Mouse (Mus musculus) MEL (cell line): Measurements from ENCODE around the gene Ston1. TPM values are rescaled to one million over a fixed set of nuclear protein-coding genes. Genes with fewer than 3 reads are reported as not detected.

Experiments used
- DNase-seq: peaks from one replicate; pipeline ENCODE4 v3.0.0; 2011; ENCODE audit warnings: low read depth, low spot score
- H3K27ac ChIP-seq: 2 replicates; pipeline ENCODE4 v1.5.1; 2012; ENCODE audit warnings: low read depth, mild to moderate bottlenecking, control low read depth, low read length, moderate library complexity; ENCODE audit not compliant: control insufficient read depth
- H3K27me3 ChIP-seq, 2 experiments: fragments of 150-350 bp in 1 of 2; sonication (generic) in 1 of 2; 2 replicates each; pipeline ENCODE4 v1.6.1; 2012; ENCODE audit warnings: low read length in 2 of 2, mild to moderate bottlenecking in 2 of 2, improper control_type of control experiment in 1 of 2, moderate library complexity in 1 of 2; ENCODE audit not compliant: insufficient read depth in 2 of 2, control insufficient read depth in 1 of 2
- H3K36me3 ChIP-seq, 2 experiments: 2 replicates each; pipeline ENCODE4 v1.6.1; 2012 to 2014; ENCODE audit warnings: low read length in 2 of 2, improper control_type of control experiment in 1 of 2, inconsistent platforms in 1 of 2, mild to moderate bottlenecking in 1 of 2; ENCODE audit not compliant: insufficient read depth in 2 of 2, control insufficient read depth in 1 of 2
- H3K4me1 ChIP-seq, 2 experiments: fragments of 150-350 bp in 1 of 2; sonication (generic) in 1 of 2; 2 replicates each; pipeline ENCODE4 v1.6.1; 2012; ENCODE audit warnings: low read length in 2 of 2, improper control_type of control experiment in 1 of 2, mild to moderate bottlenecking in 1 of 2; ENCODE audit not compliant: insufficient read depth in 2 of 2, control insufficient read depth in 1 of 2
- H3K4me3 ChIP-seq, 2 experiments: fragments of 150-350 bp in 1 of 2; sonication (generic) in 1 of 2; 2 replicates each; pipeline ENCODE4 v1.5.1; 2012; ENCODE audit warnings: low read depth in 2 of 2, low read length in 2 of 2, mild to moderate bottlenecking in 2 of 2, moderate library complexity in 2 of 2, control low read depth in 1 of 2, improper control_type of control experiment in 1 of 2; ENCODE audit not compliant: control insufficient read depth in 1 of 2, insufficient read depth in 1 of 2
- H3K79me2 ChIP-seq: 2 replicates; pipeline ENCODE4 v1.6.1; 2012; ENCODE audit warnings: mild to moderate bottlenecking, low read length, moderate library complexity; ENCODE audit not compliant: control insufficient read depth, poor library complexity, insufficient read depth
- H3K9ac ChIP-seq: 2 replicates; pipeline ENCODE4 v1.6.1; 2012; ENCODE audit warnings: low read depth, mild to moderate bottlenecking, control low read depth, low read length, moderate library complexity; ENCODE audit not compliant: control insufficient read depth, poor library complexity, severe bottlenecking
- H3K9me3 ChIP-seq: fragments of 150-350 bp; sonication (generic); replicated peaks from 2 replicates; pipeline ENCODE4 v1.6.1; 2012; ENCODE audit warnings: mild to moderate bottlenecking, low read length, improper control_type of control experiment, moderate library complexity; ENCODE audit not compliant: insufficient read depth
- BHLHE40 ChIP-seq: IDR thresholded peaks from 2 replicates; pipeline ENCODE4 v1.6.1; 2012; ENCODE audit warnings: low read depth, mild to moderate bottlenecking, inconsistent platforms, low read length, improper control_type of control experiment, borderline replicate concordance
- CTCF ChIP-seq, 3 experiments: IDR thresholded peaks in 2 of 3; conservative IDR thresholded peaks in 1 of 3; 2 replicates each; pipeline ENCODE4 v1.5.1; 2011 to 2012; ENCODE audit warnings: low read length in 3 of 3, low read depth in 2 of 3, mild to moderate bottlenecking in 2 of 3, improper control_type of control experiment in 1 of 3, inconsistent platforms in 1 of 3, mixed read lengths in 1 of 3, moderate library complexity in 1 of 3; ENCODE audit not compliant: control insufficient read depth in 1 of 3, insufficient read depth in 1 of 3, poor library complexity in 1 of 3, severe bottlenecking in 1 of 3
- ELF1 ChIP-seq: IDR thresholded peaks from 2 replicates; pipeline ENCODE4 v1.6.1; 2014; ENCODE audit warnings: low read depth, mild to moderate bottlenecking, inconsistent platforms, low read length, improper control_type of control experiment, moderate library complexity
- EP300 ChIP-seq, 2 experiments: IDR thresholded peaks; 2 replicates each; pipeline ENCODE4 v1.6.1; 2011; ENCODE audit warnings: improper control_type of control experiment in 2 of 2, low read length in 2 of 2, low read depth in 1 of 2, mild to moderate bottlenecking in 1 of 2
- GABPA ChIP-seq: IDR thresholded peaks from 2 replicates; pipeline ENCODE4 v1.6.1; 2012; ENCODE audit warnings: low read depth, mild to moderate bottlenecking, inconsistent platforms, low read length, improper control_type of control experiment, moderate library complexity
- GATA1 ChIP-seq: IDR thresholded peaks from 2 replicates; pipeline ENCODE4 v1.6.1; 2011; ENCODE audit warnings: low read depth, low read length, improper control_type of control experiment
- MAFK ChIP-seq: IDR thresholded peaks from 2 replicates; pipeline ENCODE4 v1.6.1; 2011; ENCODE audit warnings: low read depth, mild to moderate bottlenecking, low read length, improper control_type of control experiment, borderline replicate concordance
- MAX ChIP-seq: IDR thresholded peaks from 2 replicates; pipeline ENCODE4 v1.6.1; 2011; ENCODE audit warnings: low read length, improper control_type of control experiment
- MAZ ChIP-seq: IDR thresholded peaks from 2 replicates; pipeline ENCODE4 v1.6.1; 2012; ENCODE audit warnings: low read depth, mild to moderate bottlenecking, inconsistent platforms, low read length, improper control_type of control experiment
- POLR2A ChIP-seq, 2 experiments: IDR thresholded peaks; 2 replicates each; pipeline ENCODE4 v1.6.1; 2011 to 2012; ENCODE audit warnings: low read length in 2 of 2, mild to moderate bottlenecking in 2 of 2, control low read depth in 1 of 2, improper control_type of control experiment in 1 of 2, low read depth in 1 of 2, moderate library complexity in 1 of 2; ENCODE audit not compliant: control insufficient read depth in 1 of 2, insufficient read depth in 1 of 2, poor library complexity in 1 of 2
- POLR2AphosphoS2 ChIP-seq: IDR thresholded peaks from 2 replicates; pipeline ENCODE4 v1.6.1; 2011; ENCODE audit warnings: low read length, improper control_type of control experiment
- POLR2AphosphoS5 ChIP-seq: IDR thresholded peaks from 2 replicates; pipeline ENCODE4 v1.6.1; 2012; ENCODE audit warnings: low read depth, borderline replicate concordance, mild to moderate bottlenecking, inconsistent platforms, low read length, moderate library complexity, mixed read lengths
- RAD21 ChIP-seq: IDR thresholded peaks from 2 replicates; pipeline ENCODE4 v1.6.1; 2011; ENCODE audit warnings: mild to moderate bottlenecking, low read depth, low read length, improper control_type of control experiment
- SMC3 ChIP-seq: IDR thresholded peaks from 2 replicates; pipeline ENCODE4 v1.6.1; 2011; ENCODE audit warnings: low read depth, low read length, improper control_type of control experiment
- TAL1 ChIP-seq: IDR thresholded peaks from 2 replicates; pipeline ENCODE4 v1.6.1; 2012; ENCODE audit warnings: mild to moderate bottlenecking, inconsistent platforms, low read length, moderate library complexity, mixed read lengths
- ZC3H11A ChIP-seq: IDR thresholded peaks from 2 replicates; pipeline ENCODE4 v1.6.1; 2012; ENCODE audit warnings: low read depth, mild to moderate bottlenecking, inconsistent platforms, low read length, improper control_type of control experiment
- ZKSCAN1 ChIP-seq: IDR thresholded peaks from 2 replicates; pipeline ENCODE4 v1.6.1; 2012; ENCODE audit warnings: low read depth, mild to moderate bottlenecking, inconsistent platforms, low read length, improper control_type of control experiment, moderate library complexity
- ZMIZ1 ChIP-seq: IDR thresholded peaks from 2 replicates; pipeline ENCODE4 v1.6.1; 2012; ENCODE audit warnings: low read depth, mild to moderate bottlenecking, inconsistent platforms, low read length, improper control_type of control experiment, moderate library complexity
- polyA plus RNA-seq, 2 experiments: library from polyadenylated mRNA; stranded (reverse) in 1 of 2; unstranded in 1 of 2; fragments of >175 nt in 1 of 2; fragments of >200 nt in 1 of 2; gene quantifications; 2 replicates each; pipeline versions ENCODE4 v1.2.1 to v1.2.4; 2012; ENCODE audit warnings: low replicate concordance in 2 of 2, low read depth in 1 of 2; ENCODE audit not compliant: insufficient read length in 2 of 2, insufficient read depth in 1 of 2, missing spikeins in 1 of 2
- total RNA-seq: library from RNA; depleted of rRNA; stranded (reverse); fragments of 300-350 nt; gene quantifications from 2 replicates; pipeline ENCODE4 v1.2.3, GENCODE M21; 2012

Gene Ston1
- total and polyA plus RNA-seq, 3 experiments = 0.39 to 4.9 TPM; not detected in 1

GRCm38 (mm10) chr17:88652010-88652409, 54.5 kb downstream of the Ston1 start:
- H3K4me3 ChIP-seq = no peak overlapping the region
- TF ChIP-seq POLR2AphosphoS5 (no peak), RAD21 (peak; percentile 79), CTCF (IDR thresholded peaks at IDR 0.05 in 2 of 3, conservative IDR thresholded peaks at IDR 0.05 in 1 of 3; ENCODE audit: control insufficient read depth in 1 of 3, insufficient read depth in 1 of 3, low read depth in 2 of 3, low read length in 3 of 3, poor library complexity in 1 of 3, severe bottlenecking in 1 of 3) (peak; percentile 75 to 89 (median 84)), POLR2AphosphoS2 (no peak), ZC3H11A (peak; percentile 45; the same call in 1 of the 2 replicates), MAZ (no peak), GATA1 (no peak), EP300 (IDR thresholded peaks at IDR 0.05; ENCODE audit: low read depth in 1 of 2, low read length in 2 of 2) (no peak), SMC3 (peak; percentile 81), ZKSCAN1 (no peak)
- H3K27me3 ChIP-seq = no peaks in the 10 kb centered on the region
- H3K9me3 ChIP-seq = no peaks in the 10 kb centered on the region
- H3K9ac ChIP-seq = no peak overlapping the region
- DNase-seq = peak; percentile 62
- H3K4me1 ChIP-seq = no peaks in the 10 kb centered on the region
- no peak overlapping the region for H3K27ac ChIP-seq
- H3K36me3 ChIP-seq = no peaks in the 10 kb centered on the region
- H3K79me2 ChIP-seq = no peaks in the 10 kb centered on the region

DNA sequence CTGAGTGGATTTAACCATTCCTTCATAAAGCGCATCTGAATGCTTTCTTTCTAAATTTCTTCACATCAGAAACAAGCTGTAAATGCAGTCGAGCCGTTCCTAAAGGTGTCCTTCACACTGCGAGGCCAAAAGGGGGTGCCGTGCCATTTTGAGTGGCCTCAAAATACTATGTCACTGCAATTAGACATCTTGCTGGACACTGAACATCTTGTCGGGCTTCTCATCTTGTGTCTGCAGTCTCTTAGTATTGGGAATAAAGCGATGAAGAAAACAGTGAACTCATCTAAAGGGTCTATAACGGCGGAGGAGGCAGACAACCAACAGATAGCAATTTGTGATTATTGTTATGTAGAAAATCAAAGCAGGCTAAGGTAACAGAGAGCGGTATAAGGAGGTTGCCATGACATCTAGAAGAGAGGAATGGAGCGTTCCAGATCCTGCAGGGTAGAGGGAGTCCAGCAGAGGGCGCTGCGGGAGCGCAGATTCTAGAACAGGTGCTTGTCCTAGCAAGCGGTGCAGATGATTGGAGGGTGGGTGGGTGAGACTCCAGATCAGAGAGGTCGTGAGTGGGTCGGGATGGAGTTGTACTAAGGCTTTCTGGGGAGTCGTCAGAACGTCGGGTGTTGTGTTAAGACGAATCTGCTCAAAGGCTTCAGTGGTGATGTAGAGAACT, 55.4 kb downstream of the Ston1 start:
- peak; percentile 64 for DNase-seq

More for the DNA sequence above, 55.4 kb downstream of the Ston1 start:
- H3K36me3 ChIP-seq = no peaks in the 10 kb centered on the region
- H3K79me2 ChIP-seq = no peaks in the 10 kb centered on the region
- H3K9ac ChIP-seq = no peak overlapping the region
- no peaks in the 10 kb centered on the region for H3K9me3 ChIP-seq
- no peaks in the 10 kb centered on the region for H3K27me3 ChIP-seq
- H3K4me1 ChIP-seq = no peaks in the 10 kb centered on the region
- H3K4me3 ChIP-seq = no peak overlapping the region
- TF ChIP-seq POLR2AphosphoS5 (no peak), ZC3H11A (peak; percentile 59), MAFK (no peak), MAX (no peak), RAD21 (peak; percentile 79), BHLHE40 (no peak), CTCF (IDR thresholded peaks at IDR 0.05 in 2 of 3, conservative IDR thresholded peaks at IDR 0.05 in 1 of 3; ENCODE audit: control insufficient read depth in 1 of 3, insufficient read depth in 1 of 3, low read depth in 2 of 3, low read length in 3 of 3, poor library complexity in 1 of 3, severe bottlenecking in 1 of 3) (peak; percentile 73 to 97 (median 85)), SMC3 (peak; percentile 68), ELF1 (no peak), ZMIZ1 (no peak), POLR2A (IDR thresholded peaks at IDR 0.05; ENCODE audit: control insufficient read depth in 1 of 2, insufficient read depth in 1 of 2, low read depth in 1 of 2, low read length in 2 of 2, poor library complexity in 1 of 2) (no peak), GABPA (no peak), TAL1 (no peak)
- TF ChIP-seq, all 39 proteins: peak for 4
- no peak overlapping the region for H3K27ac ChIP-seq
